In the genomic region with DNA sequence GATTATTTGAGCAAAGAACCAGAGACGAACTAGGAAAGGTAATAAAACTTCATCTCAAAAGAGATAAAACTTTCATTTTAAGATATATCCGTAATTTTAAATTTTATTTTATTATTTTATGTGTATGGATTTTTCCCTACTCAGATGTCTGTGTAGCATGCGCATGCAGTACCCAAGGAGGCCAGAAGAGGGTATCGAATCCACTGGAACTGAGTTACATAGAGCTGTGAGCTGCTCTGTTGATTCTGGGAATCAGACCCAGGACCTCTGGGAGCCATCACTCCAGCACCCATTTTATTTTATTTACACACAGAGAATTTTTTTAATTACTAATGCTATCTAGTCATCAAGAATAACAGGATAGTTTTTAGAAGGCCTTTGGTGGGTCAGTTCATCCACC, we compare ENCODE assay signal across 9 mouse cellular contexts. TPM values are rescaled to one million over a fixed set of nuclear protein-coding genes. Genes with fewer than 3 reads are reported as not detected.
DNase-seq lines count a peak whose midpoint lies in the region; ATAC-seq and TF ChIP-seq lines count a peak whose summit lies in the region.
"Had no signal": no experiment of that assay in that cellular context is flagged by ENCODE, and none has a peak within 500 bp of the region (broad histone marks: within the 10 kb centered on the region; RNA-seq: fewer than 3 reads in every experiment).

No protein-coding gene starts in this region.

- no peaks in the 10 kb centered on the region for H3K27me3 ChIP-seq in hindbrain, embryonic 11.5 days (ENCODE audit: control insufficient read depth, insufficient read depth, low read length)
- no peaks in the 10 kb centered on the region for H3K27me3 ChIP-seq in hindbrain, embryonic 16.5 days (replicated peaks; ENCODE audit: control insufficient read depth, insufficient read depth, low read length)
- no peaks in the 10 kb centered on the region for H3K27me3 ChIP-seq in ES-Bruce4 (ENCODE audit: control insufficient read depth, insufficient read depth, low read length, poor library complexity, severe bottlenecking)
- H3K27me3 ChIP-seq in kidney, embryonic 16.5 days (ENCODE audit: insufficient read depth, low read length) = no peaks in the 10 kb centered on the region

- DNase-seq in hindbrain, embryonic 11.5 days (ENCODE audit: low spot score) = peak; percentile 63
- peak; percentile 55 to 67 for DNase-seq in adrenal gland, postnatal 36 days
- peak; percentile 69 for DNase-seq in naive thymus-derived CD4-positive, alpha-beta T cell, adult 2 months (ENCODE audit: low read depth)
- DNase-seq in left cerebral cortex, postnatal 14 days (ENCODE audit: low spot score in 2 of 2) = no peak

- no peaks in the 10 kb centered on the region for H3K36me3 ChIP-seq in hindbrain, embryonic 11.5 days (ENCODE audit: control insufficient read depth, insufficient read depth, low read length)
- H3K36me3 ChIP-seq in hindbrain, embryonic 16.5 days (ENCODE audit: control insufficient read depth, insufficient read depth, low read length) = no peaks in the 10 kb centered on the region
- H3K36me3 ChIP-seq in ES-Bruce4 (ENCODE audit: control insufficient read depth, insufficient read depth, low read length, poor library complexity, severe bottlenecking) = no peaks in the 10 kb centered on the region
- no peaks in the 10 kb centered on the region for H3K36me3 ChIP-seq in kidney, embryonic 16.5 days (ENCODE audit: insufficient read depth, low read length)

- no peaks in the 10 kb centered on the region for H3K9me3 ChIP-seq in hindbrain, embryonic 11.5 days (ENCODE audit: control insufficient read depth, low read length)
- H3K9me3 ChIP-seq in hindbrain, embryonic 16.5 days (ENCODE audit: control insufficient read depth, low read length) = no peaks in the 10 kb centered on the region
- no peaks in the 10 kb centered on the region for H3K9me3 ChIP-seq in ES-Bruce4 (replicated peaks; ENCODE audit: control insufficient read depth, insufficient read depth, low read length, poor library complexity, severe bottlenecking)
- H3K9me3 ChIP-seq in kidney, embryonic 16.5 days (ENCODE audit: low read length) = no peaks in the 10 kb centered on the region

- TF ChIP-seq POLR2A in ES-Bruce4 (IDR thresholded peaks at IDR 0.05; ENCODE audit: insufficient read depth, low read length) = no peak

- no peak overlapping the region for H3K9ac ChIP-seq in hindbrain, embryonic 11.5 days (ENCODE audit: low read depth, low read length)
- no peak overlapping the region for H3K9ac ChIP-seq in hindbrain, embryonic 16.5 days (ENCODE audit: low read depth, low read length)
- no peak overlapping the region for H3K9ac ChIP-seq in ES-Bruce4 (ENCODE audit: low read depth, poor library complexity, severe bottlenecking)
- H3K9ac ChIP-seq in kidney, embryonic 16.5 days (replicated peaks; ENCODE audit: low read length) = no peak overlapping the region

- peaks cover 11% of the 10 kb centered on the region; the same call in 1 of the 2 replicates for H3K4me1 ChIP-seq in hindbrain, embryonic 11.5 days (replicated peaks; ENCODE audit: control insufficient read depth, insufficient read depth, low read length)
- peaks cover 32% of the 10 kb centered on the region for H3K4me1 ChIP-seq in hindbrain, embryonic 16.5 days (ENCODE audit: control insufficient read depth, insufficient read depth, low read depth, low read length)
- H3K4me1 ChIP-seq in ES-Bruce4 (ENCODE audit: control insufficient read depth, insufficient read depth, low read length) = peaks cover 4% of the 10 kb centered on the region
- peaks cover 57% of the 10 kb centered on the region for H3K4me1 ChIP-seq in kidney, embryonic 16.5 days (ENCODE audit: insufficient read depth, low read length)

- intact Hi-C loops in left cerebral cortex, postnatal 14 days (cut with DNase I) = loop anchor here (5.0 kb wide), 1 partner anchor 45 kb away; a partner anchor contains a TSS

- WGBS in hindbrain, embryonic 11.5 days = 53% methylated on average over 4 of the region's 4 CpGs
- WGBS in hindbrain, embryonic 16.5 days = 66% methylated on average over 4 of the region's 4 CpGs
- 73% methylated on average over 4 of the region's 4 CpGs for WGBS in kidney, embryonic 16.5 days

- H3K4me2 ChIP-seq in hindbrain, embryonic 11.5 days (replicated peaks; ENCODE audit: low read depth, low read length) = no peak overlapping the region
- no peak overlapping the region for H3K4me2 ChIP-seq in hindbrain, embryonic 16.5 days (ENCODE audit: low read length)
- no peak overlapping the region for H3K4me2 ChIP-seq in kidney, embryonic 16.5 days (replicated peaks; ENCODE audit: low read depth, low read length)

- ATAC-seq in hindbrain, embryonic 11.5 days (ENCODE audit: low FRiP score) = no peak
- ATAC-seq in hindbrain, embryonic 16.5 days = no peak
- no peak for ATAC-seq in kidney, embryonic 16.5 days (ENCODE audit: low FRiP score, low TSS enrichment)
- no peak for ATAC-seq in activated CD4-positive, CD25-positive, alpha-beta regulatory T cell, adult 4 months

- H3K4me3 ChIP-seq in hindbrain, embryonic 11.5 days (ENCODE audit: low read depth, low read length) = no peak overlapping the region
- H3K4me3 ChIP-seq in hindbrain, embryonic 16.5 days (ENCODE audit: low read length) = no peak overlapping the region
- no peak overlapping the region for H3K4me3 ChIP-seq in ES-Bruce4 (ENCODE audit: low read depth, low read length)
- H3K4me3 ChIP-seq in kidney, embryonic 16.5 days (ENCODE audit: low read length) = no peak overlapping the region

- H3K27ac ChIP-seq in hindbrain, embryonic 11.5 days (ENCODE audit: low read depth, low read length) = no peak overlapping the region
- H3K27ac ChIP-seq in hindbrain, embryonic 16.5 days (ENCODE audit: low read depth, low read length) = no peak overlapping the region
- no peak overlapping the region for H3K27ac ChIP-seq in ES-Bruce4 (ENCODE audit: insufficient read depth, low read length)
- H3K27ac ChIP-seq in kidney, embryonic 16.5 days (ENCODE audit: low read length) = peak overlapping the region; percentile 85; the same call in 1 of the 2 replicates

- TF ChIP-seq CTCF in ES-Bruce4 (IDR thresholded peaks at IDR 0.05; ENCODE audit: low read depth, low read length) = peak; percentile 38

- TF ChIP-seq EP300 in ES-Bruce4 (IDR thresholded peaks at IDR 0.05; ENCODE audit: insufficient read depth, low read depth, low read length) = no peak

RNA-seq across cellular contexts. Expression of a gene that starts 45.9 kb away (rescaled TPM):
- 13.9 and 15.8 TPM in 2 replicates for polyA plus RNA-seq in hindbrain, embryonic 11.5 days (2014; fragmentation: Nextera tagmentation; extraction: Ambion mirVana)
- polyA plus RNA-seq in hindbrain, embryonic 16.5 days (2015; fragmentation: Nextera tagmentation; extraction: Ambion mirVana) = 69.2 and 79.3 TPM in 2 replicates
- polyA plus RNA-seq in ES-Bruce4 (2011; ENCODE audit: insufficient read depth, insufficient read length, low read depth, missing spikeins) = 9.9 and 12.4 TPM in 2 replicates
- 10 to 100 TPM; 69.7 to 87.6 TPM for total RNA-seq in adrenal gland, postnatal 36 days (2021)
- polyA plus RNA-seq in kidney, embryonic 16.5 days (2015; fragmentation: Nextera tagmentation; extraction: Ambion mirVana) = 36.3 and 41.7 TPM in 2 replicates
- polyA plus RNA-seq in activated CD4-positive, CD25-positive, alpha-beta regulatory T cell, adult 4 months (2017; shearing (Covaris generic)) = 10 to 100 TPM; 15.2 to 20.8 TPM
- total RNA-seq in left cerebral cortex, postnatal 14 days (2021) = 100 to 1,000 TPM; 163 to 172 TPM

RNA-seq across cellular contexts. Expression of a gene that starts 46.3 kb away (rescaled TPM):
- polyA plus RNA-seq in hindbrain, embryonic 11.5 days (2014; fragmentation: Nextera tagmentation; extraction: Ambion mirVana) = 6.6 and 7.0 TPM in 2 replicates
- polyA plus RNA-seq in hindbrain, embryonic 16.5 days (2015; fragmentation: Nextera tagmentation; extraction: Ambion mirVana) = 6.0 and 7.8 TPM in 2 replicates
- polyA plus RNA-seq in ES-Bruce4 (2011; ENCODE audit: insufficient read depth, insufficient read length, low read depth, missing spikeins) = 6.9 and 7.3 TPM in 2 replicates
- 1 to 10 TPM; 1.5 to 1.8 TPM for total RNA-seq in adrenal gland, postnatal 36 days (2021)
- polyA plus RNA-seq in kidney, embryonic 16.5 days (2015; fragmentation: Nextera tagmentation; extraction: Ambion mirVana) = 2.1 and 2.8 TPM in 2 replicates
- under 1 TPM; 0.22 to 0.34 TPM for polyA plus RNA-seq in activated CD4-positive, CD25-positive, alpha-beta regulatory T cell, adult 4 months (2017; shearing (Covaris generic))
- 10 to 100 TPM; 11.7 to 13.6 TPM for total RNA-seq in left cerebral cortex, postnatal 14 days (2021)
- polyA plus RNA-seq: macrophage had no signal

Comparison
In these comparisons a context has a peak if more than half of its experiments do, and no peak if none do; other contexts are left out.
1. DNase-seq: peak in hindbrain, embryonic 11.5 days (single experiment), adrenal gland, postnatal 36 days (2 of 2) and naive thymus-derived CD4-positive, alpha-beta T cell, adult 2 months (single experiment); none in left cerebral cortex, postnatal 14 days (0 of 2).